Mouse (Mus musculus) fat pad, adult 2 months (tissue): ENCODE measurements at regions not wholly inside any gene's neighbourhood (a gene's known extent, or its start where the extent isn't known, plus 50 kb on each side); places are given as distances from the start of the nearest gene placed in this dataset.

ENCODE experiments used
- DNase-seq: peaks from one replicate; pipeline ENCODE4 v3.0.0-alpha.2; 2011; ENCODE audit warnings: low read depth, low spot score; ENCODE audit errors: extremely low read depth

GRCm38 (mm10) chr12:13164791-13165190 lies 84.2 kb downstream of the Ddx1 start:
- no peak for DNase-seq

- no peak for DNase-seq
Measured at GRCm38 (mm10) chr12:13161051-13161450, 88.0 kb downstream of the Ddx1 start.

- no peak for DNase-seq
Measured at GRCm38 (mm10) chr12:13159346-13160055, 89.5 kb downstream of the Ddx1 start.

- DNase-seq, result no peak
Measured at GRCm38 (mm10) chr12:13157666-13158381, 91.2 kb downstream of the Ddx1 start.

GRCm38 (mm10) chr12:13157089-13157488 lies 91.9 kb downstream of the Ddx1 start:
- no peak for DNase-seq

- DNase-seq, result no peak
Measured at GRCm38 (mm10) chr12:13150751-13151150, 98.3 kb downstream of the Ddx1 start.

GRCm38 (mm10) chr12:13147251-13147650 lies 101.8 kb downstream of the Ddx1 start:
- DNase-seq, result no peak

GRCm38 (mm10) chr12:13145186-13146115 lies 103.6 kb downstream of the Ddx1 start:
- DNase-seq, result no peak

- DNase-seq, result no peak
Measured at GRCm38 (mm10) chr12:13144739-13145138, 104.3 kb downstream of the Ddx1 start.

GRCm38 (mm10) chr12:13140636-13141035 lies 108.4 kb downstream of the Ddx1 start:
- no peak for DNase-seq

GRCm38 (mm10) chr12:13139189-13139588 lies 109.8 kb downstream of the Ddx1 start:
- no peak for DNase-seq

GRCm38 (mm10) chr12:13134168-13134567 lies 114.8 kb downstream of the Ddx1 start:
- no peak for DNase-seq

- DNase-seq, result no peak
Measured at GRCm38 (mm10) chr12:13129677-13130082, 119.3 kb downstream of the Ddx1 start.

GRCm38 (mm10) chr12:13127407-13127806 lies 121.6 kb downstream of the Ddx1 start:
- DNase-seq, result no peak

GRCm38 (mm10) chr12:13125054-13125453 lies 124.0 kb downstream of the Ddx1 start:
- DNase-seq, result no peak

- no peak for DNase-seq
Measured at GRCm38 (mm10) chr12:13122282-13122681, 126.7 kb downstream of the Ddx1 start.

- DNase-seq, result no peak
Measured at GRCm38 (mm10) chr12:13120581-13120980, 128.4 kb downstream of the Ddx1 start.

- DNase-seq, result no peak
Measured at GRCm38 (mm10) chr12:13119653-13120052, 129.4 kb downstream of the Ddx1 start.

GRCm38 (mm10) chr12:13118026-13118425 lies 131.0 kb downstream of the Ddx1 start:
- DNase-seq, result no peak

GRCm38 (mm10) chr12:13114341-13114740 lies 134.7 kb downstream of the Ddx1 start:
- DNase-seq, result peak; percentile 18

- DNase-seq, result no peak
Measured at GRCm38 (mm10) chr12:13106931-13107330, 142.1 kb downstream of the Ddx1 start.
